Mouse (Mus musculus) embryonic fibroblast, embryonic 13.5 days (primary cell): Measurements from ENCODE around the gene Gm44503.

ENCODE experiments used
- CTCF ChIP-seq: IDR thresholded peaks from 2 replicates; pipeline ENCODE4 v1.5.1; 2011; ENCODE audit warnings: mild to moderate bottlenecking, control low read depth, low read length, moderate library complexity, borderline replicate concordance; ENCODE audit not compliant: insufficient read depth
- POLR2A ChIP-seq: IDR thresholded peaks from 2 replicates; pipeline ENCODE4 v1.6.1; 2011; ENCODE audit warnings: low read depth, mild to moderate bottlenecking, control low read depth, low read length, moderate library complexity

DNA sequence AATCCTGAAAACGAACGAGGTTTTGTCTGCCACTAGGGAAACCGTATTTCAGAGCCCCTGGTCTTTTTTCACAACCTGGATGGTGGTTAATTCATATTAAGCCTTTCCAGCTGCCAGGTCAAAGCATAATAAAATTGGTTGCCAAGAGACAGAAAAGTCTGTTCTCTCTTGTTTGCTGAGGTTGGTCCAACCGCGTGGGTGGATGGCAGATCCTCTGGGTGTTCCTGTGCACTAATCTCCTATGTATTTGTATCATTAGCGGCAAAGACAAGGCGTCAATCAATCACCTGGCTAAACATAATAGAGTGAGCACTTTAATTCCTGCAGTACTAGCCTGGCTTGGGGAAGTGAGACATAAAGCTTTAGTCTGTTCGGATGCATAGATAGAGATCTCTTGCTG is 92.0 kb downstream of the Gm44503 start:
- no peak for TF ChIP-seq POLR2A
- no peak for TF ChIP-seq CTCF
